Mouse (Mus musculus): ENCODE data around the gene Fam163b. TPM values are rescaled to one million over a fixed set of nuclear protein-coding genes. Genes with fewer than 3 reads are reported as not detected.

Gene Fam163b
- total RNA-seq, 1 experiment, result not detected

DNA sequence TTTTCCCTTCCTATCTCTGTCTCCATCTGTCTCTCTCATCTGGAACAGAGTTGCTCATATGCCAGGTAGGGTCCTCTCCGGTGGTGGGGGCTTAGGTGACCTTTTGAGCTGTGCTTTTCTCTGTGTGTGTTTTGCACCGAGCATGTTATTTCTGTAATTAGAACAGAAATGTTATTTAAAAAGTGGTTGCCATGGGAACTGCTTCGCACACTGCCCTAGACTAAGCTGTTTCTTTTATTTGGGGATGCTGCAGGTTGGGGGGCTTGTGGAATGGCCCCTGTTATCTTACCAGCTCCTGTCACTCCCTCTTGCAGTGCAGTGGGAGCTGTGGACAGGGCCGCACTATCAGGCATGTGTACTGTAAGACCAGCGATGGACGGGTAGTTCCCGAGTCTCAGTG is 38.7 kb downstream of the Fam163b start:
- in situ Hi-C loops (cut with MboI; ENCODE audit: low sequenced_read_pairs in 2 of 2, unreplicated experiment in 2 of 2), result no loop called here
- no peak for TF ChIP-seq ZNF384 (IDR thresholded peaks at IDR 0.05; ENCODE audit: low read depth, low read length)
- no peak for TF ChIP-seq ZC3H11A (IDR thresholded peaks at IDR 0.05; ENCODE audit: borderline replicate concordance, low read depth, low read length)
- no peak for TF ChIP-seq HCFC1 (IDR thresholded peaks at IDR 0.05; ENCODE audit: borderline replicate concordance, insufficient read depth, low read length)
- no peak for TF ChIP-seq MAFK (IDR thresholded peaks at IDR 0.05; ENCODE audit: insufficient read depth, low read depth, low read length)
- no peak for TF ChIP-seq CHD2 (IDR thresholded peaks at IDR 0.05; ENCODE audit: low read depth, low read length)
- no peak overlapping the region for H3K9ac ChIP-seq (ENCODE audit: insufficient read depth, low read depth, low read length, poor library complexity, severe bottlenecking)
- H3K36me3 ChIP-seq (ENCODE audit: control insufficient read depth, insufficient read depth, low read length, poor library complexity, severe bottlenecking), result no peaks in the 10 kb centered on the region
- no peaks in the 10 kb centered on the region for H3K9me3 ChIP-seq (ENCODE audit: control insufficient read depth, insufficient read depth, low read depth, low read length)
- DNase-seq (ENCODE audit: low read depth, low spot score), result no peak
- no peak overlapping the region for H3K4me3 ChIP-seq (ENCODE audit: insufficient read depth in 1 of 2, low read depth in 1 of 2, low read length in 2 of 2, poor library complexity in 1 of 2, severe bottlenecking in 1 of 2)
- no peaks in the 10 kb centered on the region for H3K4me1 ChIP-seq (ENCODE audit: control insufficient read depth in 2 of 2, insufficient read depth in 2 of 2, low read length in 2 of 2, poor library complexity in 1 of 2)
- H3K27ac ChIP-seq (ENCODE audit: insufficient read depth, low read depth, low read length, poor library complexity, severe bottlenecking), result no peak overlapping the region

GRCm38 (mm10) chr2:27097776-27098175 is 44.5 kb downstream of the Fam163b start:
- in situ Hi-C loops (cut with MboI; ENCODE audit: low sequenced_read_pairs in 2 of 2, unreplicated experiment in 2 of 2), result no loop called here
- DNase-seq (ENCODE audit: low read depth, low spot score), result no peak

DNA sequence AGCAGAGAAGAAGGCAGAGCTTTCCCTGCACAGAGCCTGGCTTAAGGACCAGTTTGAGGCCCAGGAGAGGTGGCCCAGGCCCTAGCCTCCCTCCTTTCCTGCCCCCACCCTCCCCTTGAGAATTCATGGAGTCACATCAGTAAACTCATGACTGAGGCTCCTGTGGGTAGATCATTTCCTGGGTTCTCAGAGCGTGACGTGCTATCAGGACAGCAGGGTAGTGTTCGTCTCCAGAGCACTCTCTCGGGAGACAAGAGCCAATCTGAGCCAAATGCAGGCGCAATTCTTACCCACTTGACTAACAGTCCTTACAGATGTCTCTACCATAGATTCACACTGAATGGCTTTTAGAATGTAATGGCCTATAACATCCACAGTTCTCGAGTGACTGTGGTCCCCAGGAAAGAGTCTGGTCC is 45.0 kb downstream of the Fam163b start:
- H3K9me3 ChIP-seq (ENCODE audit: control insufficient read depth, insufficient read depth, low read depth, low read length), result no peaks in the 10 kb centered on the region
- no peak overlapping the region for H3K4me3 ChIP-seq (ENCODE audit: insufficient read depth in 1 of 2, low read depth in 1 of 2, low read length in 2 of 2, poor library complexity in 1 of 2, severe bottlenecking in 1 of 2)
- no peaks in the 10 kb centered on the region for H3K4me1 ChIP-seq (ENCODE audit: control insufficient read depth in 2 of 2, insufficient read depth in 2 of 2, low read length in 2 of 2, poor library complexity in 1 of 2)
- in situ Hi-C loops (cut with MboI; ENCODE audit: low sequenced_read_pairs in 2 of 2, unreplicated experiment in 2 of 2), result no loop called here
- no peak overlapping the region for H3K27ac ChIP-seq (ENCODE audit: insufficient read depth, low read depth, low read length, poor library complexity, severe bottlenecking)
- H3K9ac ChIP-seq (ENCODE audit: insufficient read depth, low read depth, low read length, poor library complexity, severe bottlenecking), result no peak overlapping the region
- DNase-seq (ENCODE audit: low read depth, low spot score), result no peak
- H3K36me3 ChIP-seq (ENCODE audit: control insufficient read depth, insufficient read depth, low read length, poor library complexity, severe bottlenecking), result no peaks in the 10 kb centered on the region
- TF ChIP-seq ZNF384 (IDR thresholded peaks at IDR 0.05; ENCODE audit: low read depth, low read length) (no peak), MAFK (IDR thresholded peaks at IDR 0.05; ENCODE audit: insufficient read depth, low read depth, low read length) (no peak), CHD2 (IDR thresholded peaks at IDR 0.05; ENCODE audit: low read depth, low read length) (no peak), HCFC1 (IDR thresholded peaks at IDR 0.05; ENCODE audit: borderline replicate concordance, insufficient read depth, low read length) (no peak), ZC3H11A (IDR thresholded peaks at IDR 0.05; ENCODE audit: borderline replicate concordance, low read depth, low read length) (no peak)

More at GRCm38 (mm10) chr2:27097776-27098175, 44.5 kb downstream of the Fam163b start:
- no peak overlapping the region for H3K4me3 ChIP-seq (ENCODE audit: insufficient read depth in 1 of 2, low read depth in 1 of 2, low read length in 2 of 2, poor library complexity in 1 of 2, severe bottlenecking in 1 of 2)
- H3K9ac ChIP-seq (ENCODE audit: insufficient read depth, low read depth, low read length, poor library complexity, severe bottlenecking), result no peak overlapping the region
- H3K36me3 ChIP-seq (ENCODE audit: control insufficient read depth, insufficient read depth, low read length, poor library complexity, severe bottlenecking), result no peaks in the 10 kb centered on the region
- no peak overlapping the region; the same call in 1 of the 2 replicates for H3K27ac ChIP-seq (ENCODE audit: insufficient read depth, low read depth, low read length, poor library complexity, severe bottlenecking)
- no peaks in the 10 kb centered on the region for H3K9me3 ChIP-seq (ENCODE audit: control insufficient read depth, insufficient read depth, low read depth, low read length)
- no peaks in the 10 kb centered on the region for H3K4me1 ChIP-seq (ENCODE audit: control insufficient read depth in 2 of 2, insufficient read depth in 2 of 2, low read length in 2 of 2, poor library complexity in 1 of 2)
- TF ChIP-seq ZC3H11A (IDR thresholded peaks at IDR 0.05; ENCODE audit: borderline replicate concordance, low read depth, low read length) (no peak), MAFK (IDR thresholded peaks at IDR 0.05; ENCODE audit: insufficient read depth, low read depth, low read length) (no peak), ZNF384 (IDR thresholded peaks at IDR 0.05; ENCODE audit: low read depth, low read length) (no peak), HCFC1 (IDR thresholded peaks at IDR 0.05; ENCODE audit: borderline replicate concordance, insufficient read depth, low read length) (no peak), CHD2 (IDR thresholded peaks at IDR 0.05; ENCODE audit: low read depth, low read length) (no peak)

DNA sequence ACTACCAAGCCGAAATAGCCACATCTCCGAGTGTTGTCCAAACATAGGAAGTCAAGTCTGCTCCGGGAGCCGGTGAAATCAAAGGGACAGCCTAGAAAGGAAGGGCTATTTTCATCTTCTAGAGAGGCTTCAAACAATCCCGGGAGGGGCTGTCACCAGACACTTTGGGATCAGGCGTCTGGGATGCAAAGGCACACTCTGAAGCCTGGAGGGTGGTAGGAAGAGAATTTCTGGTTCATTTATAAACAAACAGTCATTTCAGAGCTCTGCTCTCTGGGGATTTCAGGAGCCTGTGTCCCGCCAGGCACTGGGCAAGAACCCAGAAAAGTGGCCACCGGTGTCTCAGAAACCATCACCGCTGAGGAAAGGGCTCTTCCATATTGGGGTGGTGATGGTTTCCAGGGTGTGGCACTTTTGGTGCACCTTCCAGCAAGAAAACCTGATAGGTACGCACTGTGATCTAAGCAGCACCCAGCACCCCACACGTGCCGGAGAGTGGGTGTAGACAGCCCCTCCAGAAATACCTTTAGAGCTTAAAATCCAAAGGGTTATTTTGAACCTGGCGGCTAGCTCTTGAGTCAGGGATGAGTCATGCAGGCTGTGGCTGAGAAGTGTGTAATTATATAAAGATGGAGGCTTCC is 45.8 kb downstream of the Fam163b start:
- no peak for DNase-seq (ENCODE audit: low read depth, low spot score)
- no peaks in the 10 kb centered on the region for H3K9me3 ChIP-seq (ENCODE audit: control insufficient read depth, insufficient read depth, low read depth, low read length)
- no peak overlapping the region for H3K9ac ChIP-seq (ENCODE audit: insufficient read depth, low read depth, low read length, poor library complexity, severe bottlenecking)
- H3K27ac ChIP-seq (ENCODE audit: insufficient read depth, low read depth, low read length, poor library complexity, severe bottlenecking), result no peak overlapping the region
- TF ChIP-seq ZC3H11A (IDR thresholded peaks at IDR 0.05; ENCODE audit: borderline replicate concordance, low read depth, low read length) (no peak), HCFC1 (IDR thresholded peaks at IDR 0.05; ENCODE audit: borderline replicate concordance, insufficient read depth, low read length) (no peak), ZNF384 (IDR thresholded peaks at IDR 0.05; ENCODE audit: low read depth, low read length) (no peak), MAFK (IDR thresholded peaks at IDR 0.05; ENCODE audit: insufficient read depth, low read depth, low read length) (no peak), CHD2 (IDR thresholded peaks at IDR 0.05; ENCODE audit: low read depth, low read length) (no peak)
- in situ Hi-C loops (cut with MboI; ENCODE audit: low sequenced_read_pairs in 2 of 2, unreplicated experiment in 2 of 2), result no loop called here
- H3K4me3 ChIP-seq (ENCODE audit: insufficient read depth in 1 of 2, low read depth in 1 of 2, low read length in 2 of 2, poor library complexity in 1 of 2, severe bottlenecking in 1 of 2), result no peak overlapping the region
- H3K36me3 ChIP-seq (ENCODE audit: control insufficient read depth, insufficient read depth, low read length, poor library complexity, severe bottlenecking), result no peaks in the 10 kb centered on the region
- H3K4me1 ChIP-seq (ENCODE audit: control insufficient read depth in 2 of 2, insufficient read depth in 2 of 2, low read length in 2 of 2, poor library complexity in 1 of 2), result no peaks in the 10 kb centered on the region
